Mouse (Mus musculus) limb, embryonic 14.5 days (tissue): ENCODE data around the gene Gab1. TPM values are rescaled to one million over a fixed set of nuclear protein-coding genes. Genes with fewer than 3 reads are reported as not detected.
A peak's percentile ranks its signal among the peaks of the same experiment; 100 is the strongest.

ENCODE experiments used
- ATAC-seq: fragments of 200-750 bp; cut with Nextera tagmentation; 2 replicates; pipeline ENCODE4 v1.8.0; 2017; ENCODE audit warnings: low read depth, moderate number of reproducible peaks, moderate TSS enrichment; ENCODE audit not compliant: low FRiP score
- DNase-seq: peaks from one replicate; pipeline ENCODE4 v3.0.0-alpha.2; 2015; ENCODE audit warnings: low spot score
- H3K27ac ChIP-seq: fragments of 300-500 bp; sonication (generic); replicated peaks from 2 replicates; pipeline ENCODE4 v1.5.1; 2014; ENCODE audit warnings: low read depth, mild to moderate bottlenecking, low read length, moderate library complexity, mixed read lengths
- H3K27me3 ChIP-seq: fragments of 300-500 bp; sonication (generic); 2 replicates; pipeline ENCODE4 v1.6.1; 2014; ENCODE audit warnings: low read length, mixed read lengths; ENCODE audit not compliant: control insufficient read depth, insufficient read depth
- H3K36me3 ChIP-seq: fragments of 300-500 bp; sonication (generic); 2 replicates; pipeline ENCODE4 v1.6.1; 2014; ENCODE audit warnings: mild to moderate bottlenecking, low read length, moderate library complexity, mixed read lengths; ENCODE audit not compliant: control insufficient read depth, insufficient read depth
- H3K4me1 ChIP-seq: fragments of 300-500 bp; sonication (generic); 2 replicates; pipeline ENCODE4 v1.6.1; 2014; ENCODE audit warnings: antibody characterized with exemption, low read length, mixed read lengths; ENCODE audit not compliant: control insufficient read depth, insufficient read depth
- H3K4me2 ChIP-seq: fragments of 300-500 bp; sonication (generic); replicated peaks from 2 replicates; pipeline ENCODE4 v1.6.1; 2014; ENCODE audit warnings: low read depth, mild to moderate bottlenecking, low read length, moderate library complexity; ENCODE audit not compliant: severe bottlenecking
- H3K4me3 ChIP-seq: fragments of 300-500 bp; sonication (generic); replicated peaks from 2 replicates; pipeline ENCODE4 v1.5.1; 2014; ENCODE audit warnings: low read length
- H3K9ac ChIP-seq: fragments of 300-500 bp; sonication (generic); 2 replicates; pipeline ENCODE4 v1.6.1; 2014; ENCODE audit warnings: mild to moderate bottlenecking, low read depth, low read length, moderate library complexity; ENCODE audit not compliant: severe bottlenecking
- H3K9me3 ChIP-seq: fragments of 300-500 bp; sonication (generic); 2 replicates; pipeline ENCODE4 v1.6.1; 2016; ENCODE audit warnings: low read length; ENCODE audit not compliant: control insufficient read depth
- POLR2A ChIP-seq: fragments of 200-500 bp; IDR thresholded peaks from 2 replicates; pipeline ENCODE4 v1.8.0; 2012; ENCODE audit warnings: inconsistent platforms, mild to moderate bottlenecking, moderate library complexity, borderline replicate concordance; ENCODE audit not compliant: insufficient read depth, insufficient read length; ENCODE audit errors: extremely low read depth
- WGBS: fragments of 180-500 bp; shearing (Covaris S2); extraction: QIAGEN DNeasy Blood & Tissue Kit; methylation state at CpG from one replicate; pipeline ENCODE4 v1.1.7; 2014; 5-methylcytosine and 5-hydroxymethylcytosine counted together
- polyA plus RNA-seq, 2 experiments: library from polyadenylated mRNA; depleted of rRNA in 1 of 2; stranded (reverse) in 1 of 2; unstranded in 1 of 2; fragments of >200 nt; fragmentation: Nextera tagmentation in 1 of 2; extraction: Ambion mirVana in 1 of 2; gene quantifications; 2 replicates each; pipeline versions ENCODE4 v1.2.1 to v1.2.3; 2012 to 2014

Gab1 gene
- polyA plus RNA-seq, 2 experiments = 41.3 to 44.8 TPM

DNA sequence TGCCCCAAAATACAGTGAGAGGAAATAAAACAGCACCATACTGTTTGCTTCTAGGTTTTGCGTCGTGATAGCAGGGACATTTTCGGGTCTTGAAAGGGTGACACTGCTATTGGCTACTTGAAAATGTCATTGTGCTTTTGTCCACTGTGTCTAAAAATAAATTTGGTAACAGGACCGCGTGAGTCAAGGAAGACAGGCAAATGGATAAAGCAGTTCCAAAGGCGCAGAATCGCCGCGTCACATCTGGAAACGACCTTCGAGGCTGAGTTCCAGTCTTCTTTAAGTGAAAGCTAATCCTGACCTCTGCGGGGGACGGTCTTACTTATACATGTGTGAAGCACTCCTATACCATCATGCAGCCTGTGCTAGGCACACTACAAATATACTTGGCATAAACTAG lies 35.0 kb downstream of the Gab1 start:
- H3K4me3 ChIP-seq = no peak overlapping the region
- no peak overlapping the region for H3K27ac ChIP-seq
- ATAC-seq = no peak
- H3K4me2 ChIP-seq = no peak overlapping the region
- 76% methylated on average over 13 of the region's 13 CpGs for WGBS
- H3K9me3 ChIP-seq = no peaks in the 10 kb centered on the region
- TF ChIP-seq POLR2A = no peak
- no peak for DNase-seq
- no peak overlapping the region for H3K9ac ChIP-seq
- H3K27me3 ChIP-seq = no peaks in the 10 kb centered on the region
- no peaks in the 10 kb centered on the region for H3K36me3 ChIP-seq
- H3K4me1 ChIP-seq = peaks cover 50% of the 10 kb centered on the region

DNA sequence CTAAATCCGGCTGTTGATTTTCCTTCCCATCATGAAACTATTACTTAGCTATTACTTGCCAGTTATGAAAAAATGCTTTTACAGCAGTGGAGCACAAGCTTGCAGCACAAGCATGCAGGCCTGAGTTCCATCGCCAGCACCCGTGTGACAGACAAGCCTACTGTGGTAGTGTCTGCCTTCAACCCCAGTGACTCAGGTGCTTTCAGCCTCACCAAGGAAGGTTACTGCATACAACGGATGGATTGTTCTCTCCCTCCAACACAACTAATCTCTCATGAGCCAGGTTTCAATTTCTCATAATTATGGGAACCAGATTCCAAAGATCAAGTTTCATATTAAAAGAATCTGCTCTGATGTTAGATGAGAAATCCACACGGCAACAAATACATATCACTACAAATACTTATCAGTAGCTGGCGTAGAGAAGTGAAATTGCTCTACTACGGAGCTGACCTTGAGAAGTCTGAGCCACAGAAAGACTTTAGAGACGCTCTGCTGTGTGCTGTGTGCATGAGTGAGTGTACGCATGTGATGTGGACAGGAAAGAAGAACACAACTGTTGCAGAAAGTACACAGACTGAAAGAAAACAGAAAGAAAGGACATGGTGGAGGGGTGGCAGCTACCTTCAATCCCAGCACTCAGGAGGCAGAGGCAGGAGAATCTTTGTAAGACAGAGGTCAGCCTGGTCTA lies 36.4 kb downstream of the Gab1 start:
- H3K27ac ChIP-seq = peak overlapping the region; percentile 19; the same call in 1 of the 2 replicates
- no peak for ATAC-seq
- H3K4me3 ChIP-seq = no peak overlapping the region
- TF ChIP-seq POLR2A = no peak
- no peaks in the 10 kb centered on the region for H3K27me3 ChIP-seq
- no peaks in the 10 kb centered on the region for H3K36me3 ChIP-seq
- H3K9me3 ChIP-seq = no peaks in the 10 kb centered on the region
- H3K9ac ChIP-seq = no peak overlapping the region
- 60% methylated on average over 9 of the region's 9 CpGs for WGBS
- DNase-seq = no peak
- peaks cover 38% of the 10 kb centered on the region for H3K4me1 ChIP-seq
- no peak overlapping the region for H3K4me2 ChIP-seq

DNA sequence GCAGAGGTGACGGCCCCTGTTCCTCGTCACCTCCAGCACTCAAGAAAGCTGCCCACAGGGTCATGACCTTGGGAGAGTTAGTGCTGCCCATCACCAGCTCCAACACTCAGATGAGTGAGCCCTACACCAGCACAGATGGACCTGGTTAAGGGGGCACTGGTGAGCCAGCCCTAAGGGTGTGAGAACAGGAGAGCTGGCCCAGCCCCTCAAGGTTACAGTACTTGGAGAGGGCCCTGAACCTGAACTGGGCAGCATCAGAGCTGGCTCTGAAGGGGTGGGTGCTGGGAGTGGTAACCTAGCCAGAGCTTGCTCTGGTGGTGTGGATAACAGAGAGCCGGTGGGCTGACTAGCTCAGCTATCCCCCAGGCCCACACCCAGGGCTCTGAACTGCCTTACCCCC lies 37.8 kb downstream of the Gab1 start:
- Histone ChIP-seq H3K36me3 (no peaks in the 10 kb centered on the region), H3K4me3 (no peak overlapping the region), H3K27ac (no peak overlapping the region), H3K9me3 (no peaks in the 10 kb centered on the region), H3K4me2 (no peak overlapping the region), H3K27me3 (no peaks in the 10 kb centered on the region), H3K4me1 (peaks cover 29% of the 10 kb centered on the region), H3K9ac (no peak overlapping the region)
- DNase-seq (no peak), ATAC-seq (no peak)
- WGBS = 71% methylated on average over 3 of the region's 3 CpGs
- no peak for TF ChIP-seq POLR2A

DNA sequence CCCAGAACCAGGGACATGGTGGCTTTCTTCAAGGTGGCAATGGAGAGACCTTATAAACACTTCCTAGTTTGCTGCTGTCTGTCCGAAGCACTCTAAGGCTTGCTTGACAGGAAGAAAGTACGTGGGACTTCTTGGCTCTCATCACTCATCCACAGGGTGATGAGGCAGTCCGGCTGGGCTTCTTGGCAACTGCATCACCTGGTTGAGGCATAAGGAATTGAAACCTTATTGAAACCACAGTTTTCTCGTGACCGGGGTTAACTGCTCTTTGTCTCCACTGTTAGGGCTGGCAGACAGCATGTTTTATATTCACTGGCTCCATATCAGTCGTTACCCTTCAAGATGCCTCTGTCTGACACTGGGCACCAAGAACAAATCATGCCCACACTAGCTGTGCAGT lies 40.2 kb downstream of the Gab1 start:
- H3K4me1 ChIP-seq = peaks cover 11% of the 10 kb centered on the region
- no peak overlapping the region for H3K27ac ChIP-seq
- DNase-seq (no peak), ATAC-seq (no peak)
- no peak overlapping the region for H3K4me3 ChIP-seq
- H3K4me2 ChIP-seq = no peak overlapping the region
- H3K27me3 ChIP-seq = no peaks in the 10 kb centered on the region
- no peaks in the 10 kb centered on the region for H3K36me3 ChIP-seq
- TF ChIP-seq POLR2A = no peak
- WGBS = 75% methylated on average over 6 of the region's 6 CpGs
- H3K9ac ChIP-seq = no peak overlapping the region
- no peaks in the 10 kb centered on the region for H3K9me3 ChIP-seq

DNA sequence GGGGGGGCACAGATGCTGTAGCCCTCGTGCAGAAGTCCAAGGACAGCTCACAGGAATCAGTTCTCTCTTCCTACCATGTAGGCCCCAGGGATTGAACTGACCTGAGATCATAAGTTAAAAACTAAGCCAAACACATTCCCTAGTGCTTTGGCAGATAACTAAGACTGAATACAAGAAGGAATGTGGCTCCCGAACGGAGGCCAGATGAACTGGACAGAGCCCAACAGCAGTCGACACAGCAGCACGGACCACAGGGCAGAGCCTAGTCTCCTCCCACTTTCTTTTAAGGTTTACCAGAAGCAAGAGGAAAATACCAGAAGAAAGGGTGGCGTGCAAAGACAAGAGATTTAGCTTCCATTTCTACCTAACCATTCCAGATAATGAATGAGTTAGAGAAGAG lies 42.1 kb downstream of the Gab1 start:
- H3K4me1 ChIP-seq = peaks cover 5% of the 10 kb centered on the region
- no peak for TF ChIP-seq POLR2A
- no peaks in the 10 kb centered on the region for H3K27me3 ChIP-seq
- no peak for DNase-seq
- ATAC-seq = no peak
- H3K9ac ChIP-seq = no peak overlapping the region
- H3K4me3 ChIP-seq = no peak overlapping the region
- no peaks in the 10 kb centered on the region for H3K36me3 ChIP-seq
- no peak overlapping the region for H3K4me2 ChIP-seq
- H3K9me3 ChIP-seq = no peaks in the 10 kb centered on the region
- WGBS = 36% methylated on average over 6 of the region's 6 CpGs
- H3K27ac ChIP-seq = no peak overlapping the region

DNA sequence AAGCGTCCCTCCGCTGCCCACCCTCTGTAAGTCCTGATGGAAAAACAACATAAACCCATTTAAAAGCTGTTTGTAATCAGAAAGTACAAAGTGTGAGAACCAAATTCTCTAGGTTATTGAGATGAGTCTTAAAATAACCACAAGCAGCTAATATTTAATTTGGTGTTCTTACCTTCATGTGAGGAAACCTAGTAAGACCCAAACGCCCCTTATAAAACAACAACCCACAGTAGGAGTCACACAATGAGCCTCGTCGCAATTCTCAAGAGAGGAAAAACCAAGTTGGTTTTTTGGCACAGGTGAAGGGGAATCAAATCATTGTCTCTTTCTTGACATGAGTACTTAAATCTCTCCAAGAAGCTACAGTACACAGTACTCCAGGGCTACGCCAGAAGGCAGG lies 44.9 kb downstream of the Gab1 start:
- Histone ChIP-seq H3K27me3 (no peaks in the 10 kb centered on the region), H3K4me3 (no peak overlapping the region), H3K9ac (no peak overlapping the region), H3K9me3 (no peaks in the 10 kb centered on the region), H3K27ac (no peak overlapping the region), H3K36me3 (no peaks in the 10 kb centered on the region), H3K4me1 (peaks cover 18% of the 10 kb centered on the region), H3K4me2 (no peak overlapping the region)
- ATAC-seq (no peak), DNase-seq (no peak)
- TF ChIP-seq POLR2A = no peak
- 83% methylated on average over 6 of the region's 6 CpGs for WGBS
